ENCODE assay signal across 7 mouse cellular contexts in the genomic region with DNA sequence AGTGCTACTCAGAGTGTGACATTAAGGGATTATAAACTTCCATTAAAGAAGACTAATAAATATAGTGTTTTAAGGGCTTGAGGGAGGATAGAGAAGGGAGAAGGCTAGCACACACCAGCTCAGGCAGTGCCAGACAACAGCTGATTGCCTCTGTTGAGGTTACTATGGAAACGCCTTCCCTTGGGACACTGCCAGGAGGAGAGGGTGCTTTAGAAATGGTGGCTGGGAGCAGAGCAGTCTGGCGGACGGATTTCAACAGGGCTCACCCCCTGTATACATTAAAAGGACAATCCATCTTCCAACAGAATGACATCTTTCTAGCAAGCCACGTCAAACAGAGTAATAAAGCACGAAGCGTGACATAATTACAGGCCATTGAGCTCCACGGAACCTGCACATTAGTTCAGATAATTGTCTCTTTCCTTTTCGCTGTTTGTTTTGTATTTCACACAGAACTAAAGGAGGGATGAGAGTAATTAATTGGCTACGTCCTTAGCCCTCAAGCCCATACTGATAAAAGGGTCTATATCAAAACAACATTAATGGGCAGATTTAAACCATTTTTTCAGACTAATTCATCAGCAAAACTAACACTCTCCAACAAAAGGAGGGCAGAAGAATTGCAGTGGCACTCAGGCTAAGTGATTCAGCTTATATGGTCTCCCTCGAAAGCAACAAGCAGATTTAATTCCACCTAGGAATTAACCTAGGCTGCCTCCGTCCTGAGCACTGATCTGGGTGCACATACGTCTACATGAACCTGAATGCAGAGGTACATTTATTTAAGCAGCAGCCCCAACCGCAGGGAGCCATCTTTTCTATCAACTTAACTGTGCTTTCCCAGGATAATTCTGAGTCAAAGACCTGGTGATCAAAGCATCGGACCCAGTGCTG.
A peak's percentile ranks its signal among the peaks of the same experiment; 100 is the strongest.
DNase-seq lines count a peak whose midpoint lies in the region; ATAC-seq lines count a peak whose summit lies in the region.

No protein-coding gene starts in this region.

- intact Hi-C loops in left cerebral cortex, postnatal 4 days (cut with DNase I), result no loop called here

- no peaks in the 10 kb centered on the region; the same call in 1 of the 2 replicates for H3K27me3 ChIP-seq in forebrain, embryonic 16.5 days (replicated peaks; ENCODE audit: control insufficient read depth, insufficient read depth, low read length)

- ATAC-seq in forebrain, embryonic 16.5 days, result peak; percentile 99
- no peak for ATAC-seq in monocyte, adult 5-6 weeks (replicated peaks; ENCODE audit: insufficient number of reproducible peaks, low FRiP score, low TSS enrichment, poor library complexity, severe bottlenecking)

- peak overlapping the region; percentile 52 for H3K9ac ChIP-seq in forebrain, embryonic 16.5 days (replicated peaks; ENCODE audit: low read depth, low read length)

- no peaks in the 10 kb centered on the region for H3K36me3 ChIP-seq in forebrain, embryonic 16.5 days (ENCODE audit: control insufficient read depth, insufficient read depth)

- peak overlapping the region; percentile 30 for H3K4me3 ChIP-seq in forebrain, embryonic 16.5 days (replicated peaks; ENCODE audit: low read length)

- peaks cover 22% of the 10 kb centered on the region for H3K4me1 ChIP-seq in forebrain, embryonic 16.5 days (replicated peaks; ENCODE audit: control insufficient read depth, insufficient read depth, low read length)

- no peaks in the 10 kb centered on the region for H3K9me3 ChIP-seq in forebrain, embryonic 16.5 days (ENCODE audit: control insufficient read depth, low read length)

- DNase-seq in WW6 (ENCODE audit: low read depth, low spot score), result peak; percentile 20
- DNase-seq in cerebellum, adult 11 months, result peak; percentile 84
- peak; percentile 47 for DNase-seq in kidney, adult 9 months
- DNase-seq in left cerebral cortex, postnatal 4 days, result peak; percentile 97
- DNase-seq in neural tube, embryonic 10.5 days (ENCODE audit: extremely low spot score, low spot score), result peak; percentile 74

- WGBS in forebrain, embryonic 16.5 days, result 5% methylated on average over 14 of the region's 14 CpGs

- H3K27ac ChIP-seq in forebrain, embryonic 16.5 days (ENCODE audit: low read length), result peak overlapping the region; percentile 94

- H3K4me2 ChIP-seq in forebrain, embryonic 16.5 days (ENCODE audit: low read length), result peak overlapping the region; percentile 56

Comparison
In these comparisons a context has a peak if more than half of its experiments do, and no peak if none do; other contexts are left out.
1. DNase-seq: peak in every context shown above with its lines; median percentile 97 in left cerebral cortex, postnatal 4 days; 84 in cerebellum, adult 11 months; 74 in neural tube, embryonic 10.5 days; 47 in kidney, adult 9 months; 20 in WW6.